Comparison of ENCODE assay signal across 8 mouse cellular contexts in the genomic region with DNA sequence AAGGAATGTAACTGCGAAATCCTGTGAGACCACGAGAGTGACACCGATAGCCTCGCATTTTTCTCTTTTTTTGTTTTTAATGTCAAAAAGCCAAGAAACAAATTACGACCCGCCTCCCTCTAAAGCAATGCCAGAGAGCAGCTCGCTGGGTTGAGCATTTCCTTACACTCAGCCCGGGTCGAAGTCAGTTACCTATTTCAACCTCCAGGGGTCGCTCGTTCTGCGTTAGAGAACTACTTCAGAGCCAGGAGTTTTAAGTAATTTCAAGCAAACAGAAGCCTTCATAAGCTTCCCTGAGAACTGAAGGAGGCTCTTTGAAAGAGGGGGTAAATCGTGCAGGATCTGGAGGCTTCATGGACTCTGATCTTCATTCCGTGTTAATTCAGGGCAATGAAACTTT. TPM values are rescaled to one million over a fixed set of nuclear protein-coding genes. Genes with fewer than 3 reads are reported as not detected.
A peak's percentile ranks its signal among the peaks of the same experiment; 100 is the strongest.
DNase-seq lines count a peak whose midpoint lies in the region; ATAC-seq lines count a peak whose summit lies in the region.

No protein-coding gene starts in this region.

- ATAC-seq in hindbrain, embryonic 13.5 days (ENCODE audit: low FRiP score): no peak

- 6% methylated on average over 14 of the region's 14 CpGs for WGBS in hindbrain, embryonic 13.5 days

- peak overlapping the region; percentile 2; the same call in 1 of the 2 replicates for H3K9ac ChIP-seq in hindbrain, embryonic 13.5 days

- no peak overlapping the region for H3K27ac ChIP-seq in hindbrain, embryonic 13.5 days

- H3K4me3 ChIP-seq in hindbrain, embryonic 13.5 days: no peak overlapping the region

- no peaks in the 10 kb centered on the region for H3K36me3 ChIP-seq in hindbrain, embryonic 13.5 days

- no peaks in the 10 kb centered on the region for H3K4me1 ChIP-seq in hindbrain, embryonic 13.5 days (replicated peaks)

- H3K4me2 ChIP-seq in hindbrain, embryonic 13.5 days: peak overlapping the region; percentile 29

- no peaks in the 10 kb centered on the region for H3K9me3 ChIP-seq in hindbrain, embryonic 13.5 days

- DNase-seq in NIH3T3 (ENCODE audit: low read depth): peak; percentile 92
- peak; percentile 88 to 92 for DNase-seq in cerebellum, postnatal 10 days
- peak; percentile 77 to 79 for DNase-seq in frontal cortex, postnatal 25 days (ENCODE audit: low spot score in 2 of 2)
- DNase-seq in layer of hippocampus, postnatal 14 days (ENCODE audit: low spot score in 2 of 2): peak; percentile 84 to 89
- DNase-seq in lung, postnatal 10 days: peak; percentile 90
- peak; percentile 29 for DNase-seq in retina, adult 2 months (ENCODE audit: low read depth, low spot score)
- DNase-seq in thymus, postnatal 25 days: peak; percentile 84

- 0 out of 2 replicates have a peak, but pooled peaks cover 8% of the 10 kb centered on the region for H3K27me3 ChIP-seq in hindbrain, embryonic 13.5 days

RNA-seq across cellular contexts. Expression of a gene that starts 4.3 kb away (rescaled TPM):
- polyA plus RNA-seq in hindbrain, embryonic 13.5 days (2015; fragmentation: Nextera tagmentation; extraction: Ambion mirVana): not detected in 2 replicates
- total RNA-seq in layer of hippocampus, postnatal 14 days (2021): not detected

RNA-seq across cellular contexts. Expression of a gene that starts 12.2 kb away (rescaled TPM):
- 0.17 and 0.32 TPM in 2 replicates for polyA plus RNA-seq in hindbrain, embryonic 13.5 days (2015; fragmentation: Nextera tagmentation; extraction: Ambion mirVana)
- 10 to 100 TPM; 41.6 to 52.1 TPM for total RNA-seq in layer of hippocampus, postnatal 14 days (2021)

RNA-seq across cellular contexts. Expression of a gene that starts 29.9 kb away (rescaled TPM):
- 2.0 and 2.2 TPM in 2 replicates for polyA plus RNA-seq in hindbrain, embryonic 13.5 days (2015; fragmentation: Nextera tagmentation; extraction: Ambion mirVana)
- 1 to 10 TPM; 1.6 to 2.4 TPM for total RNA-seq in layer of hippocampus, postnatal 14 days (2021)

RNA-seq across cellular contexts. Expression of a gene that starts 35.3 kb away (rescaled TPM):
- polyA plus RNA-seq in hindbrain, embryonic 13.5 days (2015; fragmentation: Nextera tagmentation; extraction: Ambion mirVana): 406 and 411 TPM in 2 replicates
- total RNA-seq in layer of hippocampus, postnatal 14 days (2021): 100 to 1,000 TPM; 185 to 193 TPM

RNA-seq across cellular contexts. Expression of a gene that starts 36.0 kb away (rescaled TPM):
- 140 and 142 TPM in 2 replicates for polyA plus RNA-seq in hindbrain, embryonic 13.5 days (2015; fragmentation: Nextera tagmentation; extraction: Ambion mirVana)
- 10 to 100 TPM; 48.8 to 56.4 TPM for total RNA-seq in layer of hippocampus, postnatal 14 days (2021)

Comparison
In these comparisons a context has a peak if more than half of its experiments do, and no peak if none do; other contexts are left out.
1. DNase-seq: peak in every context shown above with its lines; median percentile 92 in NIH3T3; 90 in cerebellum, postnatal 10 days; 90 in lung, postnatal 10 days; 86 in layer of hippocampus, postnatal 14 days; 84 in thymus, postnatal 25 days; 78 in frontal cortex, postnatal 25 days; 29 in retina, adult 2 months.